Mouse (Mus musculus) heart, postnatal 36 days (tissue): ENCODE data around the gene Wnt16. TPM values are rescaled to one million over a fixed set of nuclear protein-coding genes. Genes with fewer than 3 reads are reported as not detected.
"Not testable (repeated sequence)": the region's sequence is repeated elsewhere in the genome, so short reads cannot be mapped to it uniquely, and the experiment has no call there.

Experiments
- DNase-seq, 2 experiments: peaks; one replicate each; pipeline ENCODE4 v3.0.0; 2021 to 2022
- intact Hi-C: fragments of 180-260 bp; cut with DNase I; formaldehyde crosslinking; loops from one replicate; pipeline ENCODE4 v1.15.1; 2025
- total RNA-seq, 2 experiments: library from RNA; stranded (reverse); gene quantifications; 2 replicates each; pipeline ENCODE4 v1.2.3; 2021

Wnt16 gene
- under 1 TPM; 0.46 to 0.64 TPM for total RNA-seq

- intact Hi-C loops: no loop called here
- DNase-seq: no peak
These were observed at the start of gene Wnt16 for GRCm38 (mm10) chr6:22288004-22288736. Wnt16 (plus strand) TSS chr6:22288227.

GRCm38 (mm10) chr6:22243321-22243720, 44.7 kb upstream of the Wnt16 start:
- DNase-seq: no peak
- intact Hi-C loops: no loop called here

GRCm38 (mm10) chr6:22246696-22247095, 41.3 kb upstream of the Wnt16 start:
- no peak for DNase-seq
- intact Hi-C loops: no loop called here

- DNase-seq: no peak
- intact Hi-C loops: no loop called here
These were observed 29.2 kb upstream of the Wnt16 start for GRCm38 (mm10) chr6:22258784-22259183.

- intact Hi-C loops: no loop called here
- no peak for DNase-seq
These were observed 25.5 kb upstream of the Wnt16 start for GRCm38 (mm10) chr6:22262519-22262918.

GRCm38 (mm10) chr6:22264094-22264493, 23.9 kb upstream of the Wnt16 start:
- intact Hi-C loops, DNase-seq: not testable (repeated sequence)

- no peak for DNase-seq
- intact Hi-C loops: no loop called here
These were observed 22.0 kb upstream of the Wnt16 start for GRCm38 (mm10) chr6:22266018-22266417.

GRCm38 (mm10) chr6:22267807-22268667, 20.0 kb upstream of the Wnt16 start:
- DNase-seq: no peak
- intact Hi-C loops: no loop called here

GRCm38 (mm10) chr6:22268677-22269076, 19.4 kb upstream of the Wnt16 start:
- intact Hi-C loops: no loop called here
- DNase-seq: no peak

- intact Hi-C loops: no loop called here
- DNase-seq: peak in 1 of 2 experiments; percentile 39
These were observed 18.0 kb upstream of the Wnt16 start for GRCm38 (mm10) chr6:22269840-22270521.

GRCm38 (mm10) chr6:22277941-22278340, 10.1 kb upstream of the Wnt16 start:
- DNase-seq: no peak
- intact Hi-C loops: no loop called here

GRCm38 (mm10) chr6:22280217-22280861, 7.7 kb upstream of the Wnt16 start:
- intact Hi-C loops: no loop called here
- DNase-seq: peak; percentile 31 to 50

- intact Hi-C loops: no loop called here
- no peak for DNase-seq
These were observed 5.6 kb upstream of the Wnt16 start for GRCm38 (mm10) chr6:22282405-22282804.

GRCm38 (mm10) chr6:22288737-22289460, 872 bp downstream of the Wnt16 start:
- no peak for DNase-seq
- intact Hi-C loops: no loop called here

GRCm38 (mm10) chr6:22289461-22290021, 1.5 kb downstream of the Wnt16 start:
- intact Hi-C loops: no loop called here
- no peak for DNase-seq

- intact Hi-C loops: no loop called here
These were observed 2.8 kb downstream of the Wnt16 start for GRCm38 (mm10) chr6:22290790-22291189.

GRCm38 (mm10) chr6:22292056-22292455, 4.0 kb downstream of the Wnt16 start:
- intact Hi-C loops: no loop called here
- DNase-seq: no peak

More at GRCm38 (mm10) chr6:22290790-22291189, 2.8 kb downstream of the Wnt16 start:
- DNase-seq: no peak

GRCm38 (mm10) chr6:22293922-22294321, 5.9 kb downstream of the Wnt16 start:
- intact Hi-C loops: no loop called here
- DNase-seq: no peak

GRCm38 (mm10) chr6:22297028-22297427, 9.0 kb downstream of the Wnt16 start:
- DNase-seq: no peak
- intact Hi-C loops: no loop called here

GRCm38 (mm10) chr6:22298059-22298458, 10.0 kb downstream of the Wnt16 start:
- no peak for DNase-seq
- intact Hi-C loops: no loop called here
